Mouse (Mus musculus) kidney, embryonic 15.5 days (tissue): ENCODE data around the gene Safb2. TPM values are rescaled to one million over a fixed set of nuclear protein-coding genes. Genes with fewer than 3 reads are reported as not detected.

Source experiments
- ATAC-seq: fragments of 200-750 bp; cut with Nextera tagmentation; replicated peaks from 2 replicates; pipeline ENCODE4 v1.8.0; 2017; ENCODE audit warnings: moderate TSS enrichment; ENCODE audit not compliant: low FRiP score
- H3K27ac ChIP-seq: fragments of 300-500 bp; sonication (generic); 2 replicates; pipeline ENCODE4 v1.5.1; 2015; ENCODE audit warnings: mild to moderate bottlenecking, inconsistent platforms
- H3K27me3 ChIP-seq: fragments of 300-500 bp; sonication (generic); 2 replicates; pipeline ENCODE4 v1.6.1; 2015; ENCODE audit warnings: inconsistent platforms
- H3K36me3 ChIP-seq: fragments of 300-500 bp; sonication (generic); 2 replicates; pipeline ENCODE4 v1.6.1; 2015; ENCODE audit warnings: inconsistent platforms
- H3K4me1 ChIP-seq: fragments of 300-500 bp; sonication (generic); 2 replicates; pipeline ENCODE4 v1.6.1; 2015; ENCODE audit warnings: inconsistent platforms
- H3K4me2 ChIP-seq: fragments of 300-500 bp; sonication (generic); 2 replicates; pipeline ENCODE4 v1.6.1; 2015; ENCODE audit warnings: moderate library complexity, mild to moderate bottlenecking, inconsistent platforms
- H3K4me3 ChIP-seq: fragments of 300-500 bp; sonication (generic); replicated peaks from 2 replicates; pipeline ENCODE4 v1.5.1; 2015; ENCODE audit warnings: mild to moderate bottlenecking, inconsistent platforms
- H3K9ac ChIP-seq: fragments of 300-500 bp; sonication (generic); 2 replicates; pipeline ENCODE4 v1.6.1; 2015; ENCODE audit warnings: mild to moderate bottlenecking, inconsistent platforms
- H3K9me3 ChIP-seq: fragments of 300-500 bp; sonication (generic); replicated peaks from 2 replicates; pipeline ENCODE4 v1.6.1; 2016; ENCODE audit warnings: inconsistent platforms
- WGBS: fragments of 180-500 bp; shearing (Covaris S2); methylation state at CpG from one replicate; pipeline ENCODE4 v1.1.7; 2015; ENCODE audit warnings: mixed read lengths; 5-methylcytosine and 5-hydroxymethylcytosine counted together
- polyA plus RNA-seq: library from polyadenylated mRNA; unstranded; fragments of >200 nt; fragmentation: Nextera tagmentation; extraction: Ambion mirVana; gene quantifications from 2 replicates; pipeline ENCODE4 v1.2.1, GENCODE M21; 2015

Gene Safb2
- polyA plus RNA-seq, 1 experiment from 2014 or later = 92.4 TPM

- H3K36me3 ChIP-seq = no peaks in the 10 kb centered on the region
- no peak overlapping the region for H3K4me2 ChIP-seq
- H3K4me3 ChIP-seq = no peak overlapping the region
- H3K27ac ChIP-seq = no peak overlapping the region
- H3K4me1 ChIP-seq = 0 out of 2 replicates have a peak, but pooled peaks cover 3% of the 10 kb centered on the region
- no peaks in the 10 kb centered on the region for H3K9me3 ChIP-seq
- H3K27me3 ChIP-seq = no peaks in the 10 kb centered on the region
- 38% methylated on average over 8 of the region's 8 CpGs for WGBS
- ATAC-seq = no peak
- H3K9ac ChIP-seq = no peak overlapping the region
Observed at GRCm38 (mm10) chr17:56537912-56538311, 46.5 kb downstream of the Safb2 start.

GRCm38 (mm10) chr17:56536874-56537273 is 47.5 kb downstream of the Safb2 start:
- H3K27me3 ChIP-seq = no peaks in the 10 kb centered on the region
- H3K9ac ChIP-seq = no peak overlapping the region
- 72% methylated on average over 3 of the region's 3 CpGs for WGBS
- H3K4me1 ChIP-seq = 0 out of 2 replicates have a peak, but pooled peaks cover 3% of the 10 kb centered on the region
- H3K36me3 ChIP-seq = no peaks in the 10 kb centered on the region
- ATAC-seq = no peak
- no peak overlapping the region for H3K4me3 ChIP-seq
- no peak overlapping the region for H3K4me2 ChIP-seq
- no peaks in the 10 kb centered on the region for H3K9me3 ChIP-seq
- no peak overlapping the region for H3K27ac ChIP-seq

- no peak overlapping the region for H3K4me2 ChIP-seq
- no peaks in the 10 kb centered on the region for H3K36me3 ChIP-seq
- 0 out of 2 replicates have a peak, but pooled peaks cover 3% of the 10 kb centered on the region for H3K4me1 ChIP-seq
- H3K27ac ChIP-seq = no peak overlapping the region
- WGBS = 76% methylated on average over 14 of the region's 14 CpGs
- no peak overlapping the region for H3K9ac ChIP-seq
- H3K9me3 ChIP-seq = no peaks in the 10 kb centered on the region
- no peak for ATAC-seq
- no peak overlapping the region for H3K4me3 ChIP-seq
- H3K27me3 ChIP-seq = no peaks in the 10 kb centered on the region
Observed at GRCm38 (mm10) chr17:56536192-56536591, 48.2 kb downstream of the Safb2 start.

DNA sequence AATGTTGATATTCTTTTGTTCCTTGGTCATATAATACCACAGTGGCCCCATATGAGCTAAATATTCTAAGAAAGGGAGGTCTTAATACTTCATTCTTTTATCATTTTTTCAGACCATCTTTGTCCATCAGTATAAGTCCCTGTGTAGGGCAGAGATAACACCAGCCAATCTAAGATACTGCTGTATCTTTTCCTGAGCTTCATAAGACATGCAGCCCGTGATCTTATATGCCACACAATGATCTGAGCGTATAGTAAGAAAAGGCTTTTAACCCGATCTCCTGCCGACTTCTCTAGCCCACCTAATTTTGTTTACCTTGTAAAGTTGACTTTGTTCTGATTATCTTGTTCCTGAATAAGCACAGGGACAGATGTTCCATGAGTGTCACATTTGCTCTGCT is 59.4 kb downstream of the Safb2 start:
- H3K27ac ChIP-seq = no peak overlapping the region
- no peak for ATAC-seq

GRCm38 (mm10) chr17:56522744-56523143 is 61.6 kb downstream of the Safb2 start:
- Histone ChIP-seq H3K36me3 (no peaks in the 10 kb centered on the region), H3K27ac (no peak overlapping the region), H3K4me1 (no peaks in the 10 kb centered on the region), H3K27me3 (peaks cover 12% of the 10 kb centered on the region; the same call in 1 of the 2 replicates), H3K9ac (no peak overlapping the region), H3K4me2 (no peak overlapping the region), H3K4me3 (no peak overlapping the region), H3K9me3 (no peaks in the 10 kb centered on the region)
- no peak for ATAC-seq
- 60% methylated on average over 1 of the region's 1 CpGs for WGBS

More for the DNA sequence above, 59.4 kb downstream of the Safb2 start:
- 64% methylated on average over 4 of the region's 4 CpGs for whole genome bisulfite sequencing
- H3K4me1 ChIP-seq = no peaks in the 10 kb centered on the region
- no peak overlapping the region for H3K9ac ChIP-seq
- peaks cover 12% of the 10 kb centered on the region; the same call in 1 of the 2 replicates for H3K27me3 ChIP-seq
- H3K9me3 ChIP-seq = no peaks in the 10 kb centered on the region
- H3K4me3 ChIP-seq = no peak overlapping the region
- H3K4me2 ChIP-seq = no peak overlapping the region
- no peaks in the 10 kb centered on the region for H3K36me3 ChIP-seq

- Histone ChIP-seq H3K27me3 (peaks cover 40% of the 10 kb centered on the region), H3K4me1 (peaks cover 28% of the 10 kb centered on the region), H3K9me3 (no peaks in the 10 kb centered on the region), H3K4me2 (peak overlapping the region; percentile 38), H3K9ac (no peak overlapping the region), H3K27ac (no peak overlapping the region), H3K36me3 (no peaks in the 10 kb centered on the region), H3K4me3 (no peak overlapping the region; the same call in 1 of the 2 replicates)
- 10% methylated on average over 13 of the region's 13 CpGs for WGBS
- peak; percentile 73 for ATAC-seq
Observed at GRCm38 (mm10) chr17:56515690-56516410, 68.5 kb downstream of the Safb2 start.

DNA sequence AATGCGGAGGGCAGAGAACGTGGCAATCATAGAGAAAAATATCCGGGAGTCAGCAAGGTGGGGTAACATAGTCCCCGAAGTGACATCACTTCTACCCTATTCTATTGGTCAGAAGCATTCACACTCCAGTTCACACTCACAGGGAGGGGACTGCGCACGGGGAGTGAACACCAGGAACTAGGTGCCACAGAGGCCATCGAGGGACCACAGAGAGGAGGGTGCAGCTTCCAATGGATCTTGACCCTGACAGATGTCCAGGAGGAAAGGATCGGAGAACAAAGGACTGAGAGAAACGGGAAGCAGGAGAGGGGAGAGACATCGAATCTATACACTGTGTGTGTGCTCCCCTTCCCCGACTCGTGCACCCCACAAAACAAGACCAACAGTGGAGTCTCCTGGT is 69.5 kb downstream of the Safb2 start:
- Histone ChIP-seq H3K4me2 (no peak overlapping the region), H3K4me3 (no peak overlapping the region), H3K4me1 (peaks cover 38% of the 10 kb centered on the region), H3K9ac (no peak overlapping the region), H3K36me3 (no peaks in the 10 kb centered on the region), H3K27me3 (peaks cover 50% of the 10 kb centered on the region), H3K27ac (no peak overlapping the region), H3K9me3 (no peaks in the 10 kb centered on the region)
- WGBS = 41% methylated on average over 12 of the region's 12 CpGs
- no peak for ATAC-seq

DNA sequence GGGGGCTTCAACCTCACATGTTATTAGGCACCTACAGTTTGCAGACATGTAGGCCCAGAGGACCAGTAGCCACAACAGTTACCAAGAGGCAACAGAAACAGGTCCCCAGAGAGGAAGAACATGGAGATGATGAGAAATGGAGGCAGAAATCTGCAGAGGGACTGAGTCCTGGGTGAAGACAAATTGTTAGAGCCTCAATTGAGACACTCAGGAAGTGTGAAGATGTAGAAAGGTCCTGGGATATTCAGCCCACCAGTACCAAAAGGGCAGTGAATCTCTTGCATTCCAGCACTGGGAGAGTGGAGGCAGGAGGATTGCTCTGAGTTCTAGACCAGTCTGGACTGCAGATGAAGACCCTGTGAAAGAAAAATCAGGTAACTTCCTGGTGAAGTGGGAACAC is 70.1 kb downstream of the Safb2 start:
- peaks cover 55% of the 10 kb centered on the region for H3K27me3 ChIP-seq
- no peak overlapping the region for H3K4me2 ChIP-seq
- H3K9ac ChIP-seq = no peak overlapping the region
- H3K27ac ChIP-seq = no peak overlapping the region
- H3K36me3 ChIP-seq = no peaks in the 10 kb centered on the region
- H3K4me1 ChIP-seq = peaks cover 43% of the 10 kb centered on the region
- ATAC-seq = no peak
- no peak overlapping the region for H3K4me3 ChIP-seq
- H3K9me3 ChIP-seq = no peaks in the 10 kb centered on the region

DNA sequence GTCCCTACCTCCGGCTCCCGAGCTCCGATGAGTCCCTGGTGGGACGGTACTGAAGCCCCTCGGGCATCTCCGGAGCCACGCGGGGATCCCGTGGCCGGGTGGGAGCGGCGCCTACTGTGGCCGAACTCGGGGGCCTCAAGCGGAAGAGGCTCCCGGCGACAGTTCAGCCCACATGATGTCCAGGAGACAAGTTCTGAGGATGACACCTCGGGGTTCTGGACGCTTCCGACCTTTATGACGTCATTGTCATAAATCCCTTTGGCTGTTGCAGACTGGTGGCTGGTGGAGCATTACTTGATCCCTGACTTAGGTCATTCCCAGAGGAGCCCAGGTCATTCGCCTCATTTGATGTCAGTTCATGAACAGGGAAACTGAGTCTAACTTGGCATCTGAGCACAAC is 72.1 kb downstream of the Safb2 start, which contains the start of gene Znrf4:
Gene Znrf4, minus strand, starts transcription at position 122 of the 400 bp plus-strand sequence.
- Histone ChIP-seq H3K4me2 (peak within 1 kb of the TSS; percentile 55), H3K27ac (no peak within 1 kb of the TSS), H3K4me1 (peaks cover 53% of the 10 kb centered on the region), H3K9me3 (no peaks in the 10 kb centered on the region), H3K36me3 (no peaks in the 10 kb centered on the region), H3K9ac (no peak within 1 kb of the TSS; the same call in 1 of the 2 replicates), H3K4me3 (peak within 1 kb of the TSS; percentile 36), H3K27me3 (peaks cover 60% of the 10 kb centered on the region)
- WGBS = 57% methylated on average over 22 of the region's 22 CpGs
- ATAC-seq = no peak

DNA sequence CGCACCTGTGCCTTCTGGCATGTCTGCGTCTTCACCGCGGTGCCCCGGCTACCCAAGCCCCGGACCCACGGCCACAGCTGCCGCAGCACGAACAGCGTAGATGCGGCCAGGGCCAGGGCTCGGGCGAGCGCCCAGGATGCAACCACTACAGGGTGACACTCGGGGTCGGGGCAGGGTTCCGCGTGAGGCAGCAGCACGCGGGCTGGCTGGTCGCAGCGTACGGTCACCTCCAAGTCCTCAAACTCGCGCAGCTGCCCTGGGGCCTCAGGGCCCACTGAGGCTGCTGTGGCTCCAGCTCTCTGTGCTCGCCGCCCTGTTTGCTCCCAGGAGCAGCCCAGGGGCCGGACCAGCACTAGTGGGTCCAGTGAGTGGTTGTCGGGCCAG is 72.7 kb downstream of the Safb2 start:
- H3K9me3 ChIP-seq = no peaks in the 10 kb centered on the region
- no peaks in the 10 kb centered on the region for H3K36me3 ChIP-seq
- H3K4me2 ChIP-seq = peak overlapping the region; percentile 55
- H3K27ac ChIP-seq = no peak overlapping the region
- ATAC-seq = no peak
- H3K4me3 ChIP-seq = peak overlapping the region; percentile 36
- peaks cover 60% of the 10 kb centered on the region for H3K27me3 ChIP-seq
- H3K9ac ChIP-seq = no peak overlapping the region
- peaks cover 58% of the 10 kb centered on the region for H3K4me1 ChIP-seq
- 23% methylated on average over 29 of the region's 29 CpGs for WGBS

DNA sequence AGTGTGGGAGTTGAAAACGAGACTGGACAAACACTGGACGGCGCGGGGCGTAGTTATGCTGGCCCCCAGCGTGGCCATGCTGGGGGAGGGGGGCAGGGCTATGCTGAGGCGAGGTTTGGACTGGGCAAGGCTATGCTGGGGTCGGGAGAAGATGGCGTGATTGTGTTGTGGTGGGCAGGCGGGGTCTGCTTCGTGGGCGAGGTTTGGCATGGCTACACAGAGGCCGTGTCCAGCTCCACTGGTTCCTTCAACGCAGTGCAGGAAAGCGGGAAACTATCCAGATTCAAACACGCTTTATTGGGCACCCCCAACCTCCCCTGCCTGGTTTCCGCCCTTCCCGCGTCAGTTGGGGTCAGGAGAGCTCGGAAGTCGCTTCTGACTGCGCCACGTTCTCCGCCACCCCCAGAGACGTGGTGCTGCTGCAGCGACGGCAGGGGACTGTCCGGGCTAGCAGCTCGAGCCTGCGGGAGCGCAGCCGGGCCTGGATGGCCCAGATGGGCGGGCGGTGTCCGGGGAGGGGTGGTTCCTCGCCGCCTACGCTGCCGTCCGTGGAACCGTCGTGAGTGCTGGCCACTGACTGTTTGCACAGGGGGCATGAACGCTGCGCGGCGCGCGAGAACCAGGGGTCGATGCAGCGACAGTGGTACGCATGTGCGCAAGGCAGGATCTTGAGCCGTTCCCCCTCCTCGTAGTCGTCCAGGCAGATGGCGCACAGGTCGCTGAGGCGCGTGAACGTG is 73.2 kb downstream of the Safb2 start:
- Histone ChIP-seq H3K9me3 (no peaks in the 10 kb centered on the region), H3K4me2 (peak overlapping the region; percentile 55), H3K4me1 (peaks cover 56% of the 10 kb centered on the region), H3K9ac (no peak overlapping the region; the same call in 1 of the 2 replicates), H3K27ac (no peak overlapping the region), H3K36me3 (no peaks in the 10 kb centered on the region), H3K27me3 (peaks cover 60% of the 10 kb centered on the region), H3K4me3 (peak overlapping the region; percentile 36)
- ATAC-seq = no peak
- WGBS = 4% methylated on average over 60 of the region's 60 CpGs
